Mouse (Mus musculus) limb, embryonic 12.5 days (tissue): Measurements from ENCODE around the gene Gm7137. TPM values are rescaled to one million over a fixed set of nuclear protein-coding genes. Genes with fewer than 3 reads are reported as not detected.
"Not testable (repeated sequence)": the region's sequence is repeated elsewhere in the genome, so short reads cannot be mapped to it uniquely, and the experiment has no call there.

Source experiments
- ATAC-seq: fragments of 200-750 bp; cut with Nextera tagmentation; 2 replicates; pipeline ENCODE4 v1.8.0; 2017; ENCODE audit warnings: low read depth, moderate TSS enrichment; ENCODE audit not compliant: insufficient number of reproducible peaks, insufficient read depth, low FRiP score, low TSS enrichment
- H3K27ac ChIP-seq: fragments of 300-500 bp; sonication (generic); 2 replicates; pipeline ENCODE4 v1.5.1; 2016; ENCODE audit warnings: mild to moderate bottlenecking, moderate library complexity
- H3K27me3 ChIP-seq: fragments of 300-500 bp; sonication (generic); 2 replicates; pipeline ENCODE4 v1.6.1; 2016; ENCODE audit warnings: mild to moderate bottlenecking, moderate library complexity
- H3K36me3 ChIP-seq: fragments of 300-500 bp; sonication (generic); 2 replicates; pipeline ENCODE4 v1.6.1; 2016; ENCODE audit warnings: mild to moderate bottlenecking, moderate library complexity
- H3K4me1 ChIP-seq: fragments of 300-500 bp; sonication (generic); replicated peaks from 2 replicates; pipeline ENCODE4 v1.6.1; 2016
- H3K4me2 ChIP-seq: fragments of 300-500 bp; sonication (generic); 2 replicates; pipeline ENCODE4 v1.6.1; 2016; ENCODE audit warnings: mild to moderate bottlenecking, moderate library complexity
- H3K4me3 ChIP-seq: fragments of 300-500 bp; sonication (generic); replicated peaks from 2 replicates; pipeline ENCODE4 v1.5.1; 2016; ENCODE audit warnings: mild to moderate bottlenecking
- H3K9ac ChIP-seq: fragments of 300-500 bp; sonication (generic); replicated peaks from 2 replicates; pipeline ENCODE4 v1.6.1; 2016; ENCODE audit warnings: mild to moderate bottlenecking, moderate library complexity
- H3K9me3 ChIP-seq: fragments of 300-500 bp; sonication (generic); 2 replicates; pipeline ENCODE4 v1.6.1; 2016; ENCODE audit warnings: mild to moderate bottlenecking, moderate library complexity
- WGBS: fragments of 180-500 bp; shearing (Covaris S2); methylation state at CpG from one replicate; pipeline ENCODE4 v1.1.7; 2016; 5-methylcytosine and 5-hydroxymethylcytosine counted together
- polyA plus RNA-seq: library from polyadenylated mRNA; unstranded; fragments of >200 nt; fragmentation: Nextera tagmentation; extraction: Ambion mirVana; gene quantifications from 2 replicates; pipeline ENCODE4 v1.2.1, GENCODE M21; 2016

Gene Gm7137
- polyA plus RNA-seq, 1 experiment from 2014 or later: not detected

DNA sequence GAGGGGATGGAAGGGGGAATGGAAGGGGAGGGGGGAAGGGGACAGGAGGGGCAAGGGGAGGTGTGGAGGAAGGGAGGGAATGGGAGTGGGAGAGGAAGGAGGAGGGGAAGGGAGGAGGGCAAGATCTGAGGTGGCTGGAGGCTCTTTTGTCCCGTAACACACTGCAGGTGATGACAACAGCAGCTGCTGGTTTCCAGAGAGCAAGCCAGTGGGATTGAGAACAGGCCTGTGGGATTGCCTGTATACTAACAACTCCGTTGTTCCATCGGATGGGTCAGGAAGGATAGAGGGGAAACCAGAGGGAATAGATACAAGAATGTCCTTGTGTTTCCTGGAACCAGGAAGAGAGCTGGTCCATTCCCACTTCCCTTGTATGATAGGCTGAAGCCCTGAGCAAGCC, 9.7 kb upstream of the Gm7137 start:
- Histone ChIP-seq H3K4me1 (peaks cover 17% of the 10 kb centered on the region), H3K27ac (no peak overlapping the region), H3K27me3 (no peaks in the 10 kb centered on the region), H3K9me3 (no peaks in the 10 kb centered on the region), H3K4me2 (no peak overlapping the region), H3K36me3 (no peaks in the 10 kb centered on the region), H3K4me3 (no peak overlapping the region), H3K9ac (no peak overlapping the region)
- 17% methylated on average over 3 of the region's 3 CpGs for WGBS
- ATAC-seq: no peak

GRCm38 (mm10) chr10:77794976-77795375, 7.0 kb upstream of the Gm7137 start, which contains the start of gene Gm9639:
Gene Gm9639 (minus strand): TSS chr10:77795076.
- H3K9me3 ChIP-seq: no peaks in the 10 kb centered on the region
- H3K27me3 ChIP-seq: no peaks in the 10 kb centered on the region
- no peak for ATAC-seq
- no peaks in the 10 kb centered on the region for H3K36me3 ChIP-seq
- H3K4me3 ChIP-seq: no peak within 1 kb of the TSS
- WGBS: 65% methylated on average over 2 of the region's 2 CpGs
- no peak within 1 kb of the TSS for H3K27ac ChIP-seq
- H3K4me1 ChIP-seq: peaks cover 17% of the 10 kb centered on the region
- no peak within 1 kb of the TSS for H3K9ac ChIP-seq
- no peak within 1 kb of the TSS for H3K4me2 ChIP-seq

GRCm38 (mm10) chr10:77788621-77789020, 621 bp upstream of the Gm7137 start:
- no peak for ATAC-seq
- Histone ChIP-seq H3K9me3 (no peaks in the 10 kb centered on the region), H3K36me3 (no peaks in the 10 kb centered on the region), H3K27me3 (no peaks in the 10 kb centered on the region), H3K9ac (no peak overlapping the region), H3K27ac (no peak overlapping the region), H3K4me2 (no peak overlapping the region), H3K4me3 (no peak overlapping the region), H3K4me1 (no peaks in the 10 kb centered on the region)
- WGBS: 72% methylated on average over 2 of the region's 2 CpGs

DNA sequence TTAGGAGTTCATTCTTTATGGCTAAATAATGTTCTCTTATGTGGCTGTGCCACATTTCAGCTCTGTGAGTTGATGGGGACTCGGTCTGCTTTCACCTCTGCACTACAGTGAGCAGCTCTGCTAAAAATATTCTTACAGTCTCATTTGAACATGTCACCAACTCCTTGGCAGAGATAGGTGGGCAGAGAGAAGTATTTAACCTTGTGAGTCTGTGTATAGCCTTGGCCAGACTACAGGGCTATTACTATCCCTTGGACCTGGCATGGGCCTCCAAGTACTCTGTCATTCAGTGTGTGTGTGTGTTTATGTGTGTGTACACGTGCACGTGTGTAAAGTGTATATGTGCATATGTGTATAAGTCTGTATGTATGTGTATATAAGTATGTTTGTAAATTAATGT, 4.6 kb downstream of the Gm7137 start:
- H3K27ac ChIP-seq, H3K4me2 ChIP-seq, H3K4me3 ChIP-seq, H3K9me3 ChIP-seq, H3K9ac ChIP-seq, H3K27me3 ChIP-seq, H3K36me3 ChIP-seq, H3K4me1 ChIP-seq, ATAC-seq: not testable (repeated sequence)
- WGBS: 84% methylated on average over 3 of the region's 3 CpGs

GRCm38 (mm10) chr10:77782442-77782841, 5.6 kb downstream of the Gm7137 start, which contains the start of gene Gm3250:
Gene Gm3250 (minus strand): TSS chr10:77782542.
- H3K36me3 ChIP-seq, H3K27me3 ChIP-seq, H3K27ac ChIP-seq, H3K9me3 ChIP-seq, H3K4me2 ChIP-seq, H3K9ac ChIP-seq, H3K4me1 ChIP-seq, H3K4me3 ChIP-seq, ATAC-seq: not testable (repeated sequence)
- 40% methylated on average over 1 of the region's 1 CpGs for WGBS

- H3K4me1 ChIP-seq, H3K9me3 ChIP-seq, H3K27ac ChIP-seq, H3K9ac ChIP-seq, H3K4me3 ChIP-seq, ATAC-seq, H3K27me3 ChIP-seq, H3K36me3 ChIP-seq, H3K4me2 ChIP-seq: not testable (repeated sequence)
- WGBS: 64% methylated on average over 1 of the region's 1 CpGs
Observed at GRCm38 (mm10) chr10:77776844-77777243, 11.2 kb downstream of the Gm7137 start, which contains the start of gene Gm7138. Gene Gm7138 (minus strand): TSS chr10:77776944.

DNA sequence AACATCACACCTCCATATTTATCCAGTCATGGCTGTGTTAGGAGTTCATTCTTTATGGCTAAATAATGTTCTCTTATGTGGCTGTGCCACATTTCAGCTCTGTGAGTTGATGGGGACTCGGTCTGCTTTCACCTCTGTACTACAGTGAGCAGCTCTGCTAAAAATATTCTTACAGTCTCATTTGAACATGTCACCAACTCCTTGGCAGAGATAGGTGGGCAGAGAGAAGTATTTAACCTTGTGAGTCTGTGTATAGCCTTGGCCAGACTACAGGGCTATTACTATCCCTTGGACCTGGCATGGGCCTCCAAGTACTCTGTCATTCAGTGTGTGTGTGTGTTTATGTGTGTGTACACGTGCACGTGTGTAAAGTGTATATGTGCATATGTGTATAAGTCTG, 15.9 kb downstream of the Gm7137 start:
- WGBS: 95% methylated on average over 3 of the region's 3 CpGs
- not testable (repeated sequence) for H3K36me3 ChIP-seq, ATAC-seq

GRCm38 (mm10) chr10:77771225-77771624, 16.8 kb downstream of the Gm7137 start, which contains the start of gene Gm3238:
Gene Gm3238 (minus strand): TSS chr10:77771325.
- H3K4me1 ChIP-seq, H3K9me3 ChIP-seq, H3K4me2 ChIP-seq, H3K9ac ChIP-seq, ATAC-seq, H3K4me3 ChIP-seq, H3K36me3 ChIP-seq, H3K27ac ChIP-seq, H3K27me3 ChIP-seq: not testable (repeated sequence)
- 64% methylated on average over 1 of the region's 1 CpGs for WGBS

More for the DNA sequence above, 15.9 kb downstream of the Gm7137 start:
- not testable (repeated sequence) for H3K27ac ChIP-seq, H3K9ac ChIP-seq, H3K4me1 ChIP-seq, H3K9me3 ChIP-seq, H3K27me3 ChIP-seq, H3K4me3 ChIP-seq, H3K4me2 ChIP-seq

- Histone ChIP-seq H3K27me3 (no peaks in the 10 kb centered on the region), H3K4me3 (no peak overlapping the region), H3K9me3 (no peaks in the 10 kb centered on the region), H3K4me2 (no peak overlapping the region), H3K4me1 (no peaks in the 10 kb centered on the region), H3K36me3 (no peaks in the 10 kb centered on the region), H3K9ac (no peak overlapping the region), H3K27ac (no peak overlapping the region)
- ATAC-seq: no peak
- 71% methylated on average over 1 of the region's 1 CpGs for WGBS
Observed at GRCm38 (mm10) chr10:77769727-77770126, 18.3 kb downstream of the Gm7137 start.

DNA sequence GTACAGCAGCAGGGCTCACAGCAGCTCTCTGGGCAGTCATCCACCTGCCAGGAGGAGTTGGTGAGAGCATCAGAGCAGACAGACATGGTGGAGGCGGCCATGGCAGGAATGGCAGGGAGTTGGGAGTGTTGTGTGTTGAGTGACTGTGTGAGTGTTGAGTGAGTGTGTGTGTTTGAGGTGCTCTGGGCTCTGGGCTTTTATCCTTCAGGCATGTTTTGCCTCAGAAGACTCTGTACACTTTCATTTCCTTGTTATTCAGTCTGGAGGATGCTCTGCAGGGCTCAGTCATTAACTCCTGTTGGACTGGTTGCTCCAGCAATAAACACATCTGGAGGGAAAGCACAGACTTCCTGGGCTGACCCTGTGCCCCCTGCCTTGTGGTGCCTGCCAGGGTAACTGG, 28.4 kb downstream of the Gm7137 start, which contains the start of gene Gm3233:
Gene Gm3233, minus strand, starts transcription at position 101 of the 400 bp plus-strand sequence.
- not testable (repeated sequence) for H3K9ac ChIP-seq, H3K4me1 ChIP-seq, H3K4me3 ChIP-seq, H3K27ac ChIP-seq, H3K27me3 ChIP-seq, H3K4me2 ChIP-seq, H3K9me3 ChIP-seq, H3K36me3 ChIP-seq, ATAC-seq
- WGBS: 40% methylated on average over 1 of the region's 1 CpGs

GRCm38 (mm10) chr10:77753448-77753847, 34.6 kb downstream of the Gm7137 start:
- Histone ChIP-seq H3K9me3 (0 out of 2 replicates have a peak, but pooled peaks cover 4% of the 10 kb centered on the region), H3K9ac (no peak overlapping the region)

GRCm38 (mm10) chr10:77752312-77752711, 35.7 kb downstream of the Gm7137 start:
- not testable (repeated sequence) for H3K36me3 ChIP-seq, ATAC-seq, H3K4me2 ChIP-seq, H3K4me3 ChIP-seq, H3K9me3 ChIP-seq, H3K27me3 ChIP-seq, H3K9ac ChIP-seq, H3K27ac ChIP-seq
- peaks cover 15% of the 10 kb centered on the region for H3K4me1 ChIP-seq
- 68% methylated on average over 3 of the region's 3 CpGs for WGBS

More at GRCm38 (mm10) chr10:77753448-77753847, 34.6 kb downstream of the Gm7137 start:
- Histone ChIP-seq H3K4me2 (no peak overlapping the region), H3K4me3 (no peak overlapping the region), H3K4me1 (peaks cover 15% of the 10 kb centered on the region), H3K36me3 (no peaks in the 10 kb centered on the region), H3K27me3 (no peaks in the 10 kb centered on the region), H3K27ac (no peak overlapping the region)
- no peak for ATAC-seq
